Mouse (Mus musculus) testis, adult 2 months (tissue): ENCODE data around the gene Gpnmb. TPM values are rescaled to one million over a fixed set of nuclear protein-coding genes. Genes with fewer than 3 reads are reported as not detected.
A peak's percentile ranks its signal among the peaks of the same experiment; 100 is the strongest.

ENCODE experiments used
- H3K27ac ChIP-seq: fragments of 200-500 bp; 2 replicates; pipeline ENCODE4 v1.5.1; 2012; ENCODE audit warnings: low read depth, low read length; ENCODE audit not compliant: control insufficient read depth, insufficient read depth
- H3K27me3 ChIP-seq: fragments of 200-500 bp; 2 replicates; pipeline ENCODE4 v1.6.1; 2012; ENCODE audit warnings: mild to moderate bottlenecking, low read length, moderate library complexity; ENCODE audit not compliant: control insufficient read depth, insufficient read depth
- H3K36me3 ChIP-seq: fragments of 200-500 bp; 2 replicates; pipeline ENCODE4 v1.6.1; 2012; ENCODE audit warnings: mild to moderate bottlenecking, low read length; ENCODE audit not compliant: control insufficient read depth, insufficient read depth
- H3K4me1 ChIP-seq: fragments of 200-500 bp; 2 replicates; pipeline ENCODE4 v1.6.1; 2012; ENCODE audit warnings: low read length; ENCODE audit not compliant: control insufficient read depth, insufficient read depth
- H3K4me3 ChIP-seq: fragments of 200-500 bp; 2 replicates; pipeline ENCODE4 v1.5.1; 2012; ENCODE audit warnings: low read depth, mild to moderate bottlenecking, low read length, moderate library complexity, mixed read lengths; ENCODE audit not compliant: control insufficient read depth
- CTCF ChIP-seq: fragments of 200-500 bp; IDR thresholded peaks from 2 replicates; pipeline ENCODE4 v1.5.1; 2012; ENCODE audit warnings: low read depth, mild to moderate bottlenecking, inconsistent platforms, low read length, moderate library complexity; ENCODE audit not compliant: control insufficient read depth, insufficient read depth, insufficient replicate concordance
- POLR2A ChIP-seq: fragments of 200-500 bp; IDR thresholded peaks from 2 replicates; pipeline ENCODE4 v1.6.1; 2012; ENCODE audit warnings: low read depth, mild to moderate bottlenecking, inconsistent platforms, low read length, moderate library complexity; ENCODE audit not compliant: control insufficient read depth
- polyA plus RNA-seq: library from polyadenylated mRNA; depleted of rRNA; stranded (reverse); fragments of >200 nt; gene quantifications from 2 replicates; pipeline ENCODE4 v1.2.3, GENCODE M21; 2012

The Gpnmb gene
- polyA plus RNA-seq, 1 experiment, result 0.31 TPM

DNA sequence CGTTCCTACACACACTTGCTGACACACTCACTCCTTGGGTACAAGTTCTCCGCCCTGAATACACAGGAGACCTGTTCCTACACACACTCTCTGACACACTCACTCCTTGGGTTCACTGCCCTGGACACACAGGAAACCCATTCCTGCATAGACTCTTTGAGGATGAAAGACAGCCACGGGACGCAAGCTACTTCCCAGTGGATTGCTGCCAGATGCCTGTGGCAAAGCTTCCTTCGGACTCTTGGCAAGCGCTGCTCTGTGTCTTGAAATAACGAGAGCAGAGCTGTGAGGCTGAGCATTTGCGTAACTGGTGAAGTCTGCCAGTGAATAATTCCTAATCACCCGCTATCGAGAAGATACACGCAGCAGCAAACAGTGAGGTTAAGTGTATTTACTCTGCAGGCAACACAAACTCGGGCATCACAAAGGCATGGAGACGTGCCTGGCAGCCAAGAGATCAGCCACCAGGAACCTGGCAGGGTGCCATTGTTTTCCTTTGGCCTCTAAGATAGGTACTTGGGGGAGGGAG is 60.7 kb downstream of the Gpnmb start:
- H3K27ac ChIP-seq, result peak overlapping the region; percentile 91
- H3K4me3 ChIP-seq, result no peak overlapping the region
- H3K36me3 ChIP-seq, result no peaks in the 10 kb centered on the region
- no peaks in the 10 kb centered on the region for H3K27me3 ChIP-seq
- peaks cover 2% of the 10 kb centered on the region; the same call in 1 of the 2 replicates for H3K4me1 ChIP-seq
- TF ChIP-seq POLR2A (no peak), CTCF (no peak)

DNA sequence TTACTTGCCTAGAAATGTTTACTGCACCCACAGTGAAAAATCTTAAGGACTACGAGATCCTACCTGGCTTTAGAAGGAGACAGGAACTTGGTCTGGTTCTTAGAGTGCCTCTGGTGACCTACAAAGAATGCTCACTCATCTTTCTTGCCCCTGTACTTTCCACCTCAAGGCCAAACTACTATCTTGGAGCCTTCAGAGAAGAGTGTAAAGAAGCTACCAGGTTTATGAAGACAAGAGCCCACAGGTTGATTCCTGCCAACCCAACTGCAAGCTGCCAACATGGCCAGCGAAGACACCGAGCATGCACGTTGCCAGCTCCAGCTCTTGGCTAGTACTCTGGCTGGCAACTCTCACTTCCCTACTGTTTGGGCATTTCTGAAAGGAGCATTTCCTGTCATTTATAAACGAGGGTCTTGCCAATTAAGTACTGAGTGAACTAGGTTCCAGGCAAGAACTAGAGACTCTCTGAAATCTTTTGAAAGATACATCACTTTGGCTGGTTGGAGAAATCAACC is 61.3 kb downstream of the Gpnmb start:
- Histone ChIP-seq H3K4me1 (peaks cover 2% of the 10 kb centered on the region; the same call in 1 of the 2 replicates), H3K27ac (no peak overlapping the region), H3K27me3 (no peaks in the 10 kb centered on the region), H3K36me3 (no peaks in the 10 kb centered on the region), H3K4me3 (no peak overlapping the region)
- no peak for TF ChIP-seq POLR2A
- no peak for TF ChIP-seq CTCF

DNA sequence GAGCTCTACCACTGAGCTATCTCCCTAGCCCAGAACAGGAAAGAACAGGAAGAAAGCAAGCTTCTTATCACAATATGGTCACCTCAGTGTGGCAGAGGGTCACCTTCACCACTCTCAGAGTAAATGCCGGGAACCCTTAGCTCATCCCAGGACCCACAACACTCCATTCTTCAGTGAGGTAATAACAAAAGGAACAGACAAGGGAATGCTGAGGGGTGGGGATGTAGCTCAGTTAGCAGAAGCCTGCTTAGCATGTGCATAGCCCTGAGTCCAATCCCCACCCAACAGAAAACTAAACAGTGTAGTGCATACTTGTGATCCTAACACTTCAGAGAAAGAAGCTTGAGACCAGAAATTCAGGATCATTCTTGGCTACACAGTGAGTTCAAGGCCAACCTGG is 62.7 kb downstream of the Gpnmb start:
- no peak overlapping the region for H3K27ac ChIP-seq
- peaks cover 2% of the 10 kb centered on the region; the same call in 1 of the 2 replicates for H3K4me1 ChIP-seq
- TF ChIP-seq POLR2A, result no peak
- no peak for TF ChIP-seq CTCF
- H3K27me3 ChIP-seq, result no peaks in the 10 kb centered on the region
- H3K36me3 ChIP-seq, result no peaks in the 10 kb centered on the region
- no peak overlapping the region for H3K4me3 ChIP-seq

DNA sequence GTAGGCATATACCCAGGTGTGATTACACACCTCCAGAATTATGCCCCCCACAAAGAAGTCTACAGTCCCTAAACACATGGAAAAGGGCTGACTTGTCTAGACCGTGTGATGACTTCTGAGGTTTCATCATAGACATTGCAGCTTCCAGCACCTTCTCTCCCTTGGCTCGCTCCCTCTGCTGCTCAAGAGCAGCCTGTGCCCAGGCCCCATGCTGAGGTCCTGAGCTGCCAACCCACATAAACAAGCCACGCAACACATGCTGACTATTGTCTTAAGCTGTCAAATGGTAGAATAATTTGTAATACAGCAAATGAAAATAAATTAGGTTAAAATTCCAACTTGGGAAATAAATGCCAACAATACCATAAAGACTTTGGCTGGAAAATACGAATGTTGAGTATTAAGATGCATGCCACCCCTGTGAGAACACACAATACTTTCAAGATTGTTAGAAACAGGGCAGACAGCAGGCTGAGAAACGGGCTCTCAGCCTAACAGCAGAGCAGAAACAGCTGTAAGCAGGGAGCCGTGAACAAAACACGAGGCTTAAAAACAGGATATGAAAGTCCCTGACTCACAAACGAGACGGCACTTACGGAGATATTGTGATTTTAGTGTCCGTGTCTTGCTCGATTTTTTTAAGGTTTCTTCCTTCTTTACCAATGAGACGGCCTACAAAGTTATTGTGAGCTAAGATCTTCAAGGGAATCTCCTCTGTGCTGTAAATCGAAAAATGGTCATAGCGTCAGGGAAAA is 70.6 kb downstream of the Gpnmb start:
- H3K36me3 ChIP-seq, result no peaks in the 10 kb centered on the region; the same call in 1 of the 2 replicates

DNA sequence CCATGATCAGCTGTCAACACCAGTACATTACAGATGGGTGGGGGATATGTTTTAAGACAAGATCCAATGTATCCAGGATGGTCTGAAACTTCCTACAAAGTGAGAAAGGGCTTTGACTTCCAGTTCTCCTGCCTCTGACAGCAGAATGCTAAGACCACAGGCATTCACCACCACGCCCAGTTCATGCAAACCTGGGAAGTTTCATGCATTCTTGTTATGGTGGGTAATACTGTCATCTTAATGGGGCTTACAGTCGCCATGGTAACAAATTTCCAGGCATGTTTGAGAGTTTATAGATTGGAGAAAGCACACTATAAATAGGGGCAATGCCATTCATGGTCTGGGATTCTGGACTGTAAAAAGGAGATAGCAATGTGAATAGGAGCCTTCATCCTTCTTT is 72.8 kb downstream of the Gpnmb start:
- Histone ChIP-seq H3K4me1 (no peaks in the 10 kb centered on the region), H3K36me3 (no peaks in the 10 kb centered on the region; the same call in 1 of the 2 replicates), H3K27me3 (no peaks in the 10 kb centered on the region), H3K4me3 (peak overlapping the region; percentile 69), H3K27ac (no peak overlapping the region)
- TF ChIP-seq POLR2A (no peak), CTCF (no peak)

More for the DNA sequence above, 70.6 kb downstream of the Gpnmb start:
- Histone ChIP-seq H3K4me3 (no peak overlapping the region), H3K27me3 (no peaks in the 10 kb centered on the region), H3K27ac (no peak overlapping the region), H3K4me1 (no peaks in the 10 kb centered on the region)
- TF ChIP-seq POLR2A, result no peak
- no peak for TF ChIP-seq CTCF

DNA sequence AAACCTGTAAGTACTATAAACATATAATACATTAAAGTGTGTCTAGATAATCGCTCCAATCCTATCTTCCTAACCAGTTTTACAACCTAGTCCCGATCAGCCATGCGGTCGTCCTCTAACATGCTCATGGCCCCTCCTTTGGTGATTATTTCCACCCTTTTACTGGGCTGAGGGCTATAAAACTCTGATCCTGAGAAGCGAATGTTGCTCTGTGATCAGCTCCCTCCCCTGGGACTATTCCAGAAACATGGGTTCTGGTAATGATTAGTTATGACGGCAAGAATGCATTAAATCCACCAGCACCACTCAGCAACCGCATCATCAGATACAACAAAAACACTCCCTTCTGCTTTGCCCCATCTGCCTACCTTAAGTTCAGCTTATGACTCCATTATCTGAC is 77.5 kb downstream of the Gpnmb start:
- H3K27me3 ChIP-seq, result no peaks in the 10 kb centered on the region
- H3K27ac ChIP-seq, result no peak overlapping the region
- TF ChIP-seq CTCF (no peak), POLR2A (no peak)
- H3K36me3 ChIP-seq, result no peaks in the 10 kb centered on the region; the same call in 1 of the 2 replicates
- no peak overlapping the region for H3K4me3 ChIP-seq
- no peaks in the 10 kb centered on the region; the same call in 1 of the 2 replicates for H3K4me1 ChIP-seq

DNA sequence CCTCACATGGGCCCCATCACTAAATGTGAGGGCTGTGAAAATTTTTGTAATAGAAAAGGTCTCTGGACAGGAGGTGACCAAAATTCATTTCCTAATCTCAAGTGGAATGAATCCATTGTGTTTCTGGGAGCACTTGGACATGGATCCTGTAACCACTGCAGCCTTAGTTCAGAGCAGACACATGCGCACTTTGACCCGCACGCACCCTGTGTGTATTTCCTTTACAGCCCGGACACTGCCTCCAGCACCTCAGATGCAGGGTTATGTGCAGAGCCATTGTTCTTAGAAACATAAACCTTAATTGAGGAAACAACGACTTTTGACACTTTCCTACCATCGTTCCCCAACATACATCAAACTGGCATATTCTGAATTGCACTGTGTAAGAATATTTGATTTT is 78.1 kb downstream of the Gpnmb start:
- H3K4me1 ChIP-seq, result no peaks in the 10 kb centered on the region; the same call in 1 of the 2 replicates
- H3K27ac ChIP-seq, result no peak overlapping the region
- no peaks in the 10 kb centered on the region for H3K27me3 ChIP-seq
- H3K36me3 ChIP-seq, result no peaks in the 10 kb centered on the region; the same call in 1 of the 2 replicates
- TF ChIP-seq POLR2A (no peak), CTCF (no peak)
- H3K4me3 ChIP-seq, result no peak overlapping the region
